Comparison of ENCODE assay signal across 9 mouse cellular contexts in genomic region chr1:36539186-36539585, GRCm38 (mm10). TPM values are rescaled to one million over a fixed set of nuclear protein-coding genes. Genes with fewer than 3 reads are reported as not detected.
A peak's percentile ranks its signal among the peaks of the same experiment; 100 is the strongest.
DNase-seq lines count a peak whose midpoint lies in the region; ATAC-seq and TF ChIP-seq lines count a peak whose summit lies in the region.
"Had no signal": no experiment of that assay in that cellular context is flagged by ENCODE, and none has a peak within 500 bp of the region (broad histone marks: within the 10 kb centered on the region; RNA-seq: fewer than 3 reads in every experiment).

Gene Gm42417, minus strand, starts transcription at chr1:36539429.

- no peaks in the 10 kb centered on the region for H3K27me3 ChIP-seq in kidney, postnatal 0 days (ENCODE audit: insufficient read depth, low read length)

- H3K4me1 ChIP-seq in kidney, postnatal 0 days (replicated peaks; ENCODE audit: insufficient read depth, low read length) = no peaks in the 10 kb centered on the region

- H3K27ac ChIP-seq in kidney, postnatal 0 days = peak within 1 kb of the TSS; percentile 57

- H3K4me3 ChIP-seq in kidney, postnatal 0 days (replicated peaks; ENCODE audit: low read depth, low read length) = no peak within 1 kb of the TSS
- H3K4me3 ChIP-seq: erythroblast, embryonic 14.5 days had no signal

- no peak for TF ChIP-seq CTCF in kidney, postnatal 0 days (IDR thresholded peaks at IDR 0.05; ENCODE audit: low read depth)

- peak; percentile 61 to 79 for DNase-seq in cerebellum, postnatal 10 days
- DNase-seq in cerebellum, postnatal 36 days = no peak
- peak; percentile 81 to 92 for DNase-seq in heart, adult 18-20 months
- no peak for DNase-seq in kidney, postnatal 0 days (ENCODE audit: low spot score)
- peak; percentile 91 for DNase-seq in lung, postnatal 36 days
- no peak for DNase-seq in frontal cortex, postnatal 10 days (ENCODE audit: low spot score in 2 of 2)
- no peak for DNase-seq in urinary bladder, adult 18-20 months (ENCODE audit: low spot score in 2 of 2)
- DNase-seq in layer of hippocampus, adult 11-12 months (ENCODE audit: low spot score) = no peak

- no peak within 1 kb of the TSS for H3K9ac ChIP-seq in kidney, postnatal 0 days (ENCODE audit: low read depth, low read length)

- no peak within 1 kb of the TSS for H3K4me2 ChIP-seq in kidney, postnatal 0 days (ENCODE audit: low read length)

- H3K36me3 ChIP-seq in kidney, postnatal 0 days (ENCODE audit: insufficient read depth, low read length) = peaks cover 25% of the 10 kb centered on the region

- no peaks in the 10 kb centered on the region for H3K9me3 ChIP-seq in kidney, postnatal 0 days (replicated peaks; ENCODE audit: low read length)

- ATAC-seq in kidney, postnatal 0 days (replicated peaks; ENCODE audit: low FRiP score, low read depth) = peak; percentile 85

- WGBS in kidney, postnatal 0 days = 29% methylated on average over 9 of the region's 9 CpGs

RNA-seq across cellular contexts. Expression of gene Gm42417, which starts in this region (rescaled TPM):
- total RNA-seq in heart, adult 18-20 months (2021) = 100 to 1,000 TPM; 174 to 267 TPM
- polyA plus RNA-seq in kidney, postnatal 0 days (2015; fragmentation: Nextera tagmentation; extraction: Ambion mirVana) = not detected in 2 replicates
- polyA plus RNA-seq: erythroblast, embryonic 14.5 days had no signal

Comparison
In these comparisons a context has a peak if more than half of its experiments do, and no peak if none do; other contexts are left out.
1. DNase-seq: peak in cerebellum, postnatal 10 days (2 of 2), heart, adult 18-20 months (2 of 2) and lung, postnatal 36 days (single experiment); none in cerebellum, postnatal 36 days (0 of 2), kidney, postnatal 0 days (single experiment), frontal cortex, postnatal 10 days (0 of 2), urinary bladder, adult 18-20 months (0 of 2) and layer of hippocampus, adult 11-12 months (single experiment).
2. Peak in ATAC-seq and H3K27ac ChIP-seq in kidney, postnatal 0 days; RNA of the gene not detected or under 1 TPM.